Mouse (Mus musculus) ES-E14 (cell line): ENCODE measurements around the gene Egr2. TPM values are rescaled to one million over a fixed set of nuclear protein-coding genes. Genes with fewer than 3 reads are reported as not detected.

ENCODE experiments used
- DNase-seq: peaks from one replicate; pipeline ENCODE4 v3.0.0-alpha.2; 2013; ENCODE audit warnings: low read depth, low spot score
- H3K27ac ChIP-seq: 2 replicates; pipeline ENCODE4 v1.5.1; 2012; ENCODE audit warnings: low read depth, mild to moderate bottlenecking, low read length, moderate library complexity, mixed read lengths; ENCODE audit not compliant: poor library complexity, insufficient read depth, severe bottlenecking
- H3K36me3 ChIP-seq: 2 replicates; pipeline ENCODE4 v1.6.1; 2012; ENCODE audit warnings: mild to moderate bottlenecking, low read length, moderate library complexity, mixed read lengths; ENCODE audit not compliant: control insufficient read depth, poor library complexity, insufficient read depth, severe bottlenecking
- H3K4me1 ChIP-seq, 2 experiments: fragments of 150-350 bp in 1 of 2; sonication (generic) in 1 of 2; 2 replicates each; pipeline ENCODE4 v1.6.1; 2012; ENCODE audit warnings: low read length in 2 of 2, mild to moderate bottlenecking in 1 of 2, mixed read lengths in 1 of 2; ENCODE audit not compliant: control insufficient read depth in 2 of 2, insufficient read depth in 2 of 2, poor library complexity in 1 of 2
- H3K4me3 ChIP-seq, 2 experiments: fragments of 150-350 bp in 1 of 2; sonication (generic) in 1 of 2; 2 replicates each; pipeline ENCODE4 v1.5.1; 2012; ENCODE audit warnings: low read length in 2 of 2, low read depth in 1 of 2, mild to moderate bottlenecking in 1 of 2, mixed read lengths in 1 of 2; ENCODE audit not compliant: insufficient read depth in 1 of 2, poor library complexity in 1 of 2, severe bottlenecking in 1 of 2
- H3K9ac ChIP-seq: 2 replicates; pipeline ENCODE4 v1.6.1; 2012; ENCODE audit warnings: low read depth, mild to moderate bottlenecking, low read length, mixed read lengths; ENCODE audit not compliant: poor library complexity, insufficient read depth, severe bottlenecking
- H3K9me3 ChIP-seq: fragments of 150-350 bp; sonication (generic); 2 replicates; pipeline ENCODE4 v1.6.1; 2012; ENCODE audit warnings: low read depth, mild to moderate bottlenecking, low read length; ENCODE audit not compliant: control insufficient read depth, insufficient read depth
- CHD2 ChIP-seq: IDR thresholded peaks from 2 replicates; pipeline ENCODE4 v1.6.1; 2014; ENCODE audit warnings: mild to moderate bottlenecking, low read depth, low read length, inconsistent platforms
- HCFC1 ChIP-seq: IDR thresholded peaks from 2 replicates; pipeline ENCODE4 v1.6.1; 2012; ENCODE audit warnings: low read length, inconsistent platforms, borderline replicate concordance; ENCODE audit not compliant: insufficient read depth
- MAFK ChIP-seq: IDR thresholded peaks from 2 replicates; pipeline ENCODE4 v1.6.1; 2014; ENCODE audit warnings: mild to moderate bottlenecking, low read depth, low read length, inconsistent platforms; ENCODE audit not compliant: insufficient read depth
- ZC3H11A ChIP-seq: IDR thresholded peaks from 2 replicates; pipeline ENCODE4 v1.6.1; 2012; ENCODE audit warnings: low read depth, mild to moderate bottlenecking, inconsistent platforms, low read length, borderline replicate concordance
- ZNF384 ChIP-seq: IDR thresholded peaks from 2 replicates; pipeline ENCODE4 v1.6.1; 2012; ENCODE audit warnings: low read depth, low read length, inconsistent platforms
- in situ Hi-C, 2 experiments: fragments of 600-800 bp; cut with MboI; formaldehyde crosslinking; loops; one replicate each; pipeline ENCODE4 v1.15.1; 2025; ENCODE audit warnings: low sequenced_read_pairs in 2 of 2, inconsistent platforms in 1 of 2; ENCODE audit not compliant: unreplicated experiment in 2 of 2
- total RNA-seq: library from RNA; depleted of rRNA; stranded (reverse); fragments of 300-350 nt; gene quantifications from 2 replicates; pipeline ENCODE4 v1.2.3, GENCODE M21; 2012

The Egr2 gene
- total RNA-seq, 1 experiment, result 0.18 TPM

DNA sequence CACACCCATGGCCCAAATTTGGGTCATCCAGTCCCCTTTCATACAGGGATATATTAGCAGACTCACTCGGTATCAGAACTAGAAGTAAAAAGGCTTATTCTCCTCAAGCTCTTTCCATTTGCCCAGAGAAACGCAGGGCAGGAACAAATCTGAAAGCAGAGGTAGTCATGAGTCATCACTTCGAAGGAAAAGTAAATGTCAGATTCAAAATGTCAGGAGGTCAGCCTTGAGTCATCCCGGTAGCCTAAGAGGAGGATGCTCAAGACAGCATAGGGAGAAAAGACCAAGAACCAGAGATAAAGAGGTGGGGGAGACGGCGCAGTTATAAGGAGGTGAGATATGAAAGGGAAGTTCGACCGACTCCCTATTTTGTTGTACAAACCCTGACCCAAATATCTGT, 41.7 kb upstream of the Egr2 start:
- H3K27ac ChIP-seq, result no peak overlapping the region
- H3K9me3 ChIP-seq, result no peaks in the 10 kb centered on the region
- in situ Hi-C loops, result no loop called here
- H3K9ac ChIP-seq, result no peak overlapping the region
- no peak for TF ChIP-seq CHD2
- no peak for TF ChIP-seq MAFK
- no peak for TF ChIP-seq HCFC1
- no peak for TF ChIP-seq ZC3H11A
- TF ChIP-seq ZNF384, result no peak
- no peaks in the 10 kb centered on the region for H3K4me1 ChIP-seq
- no peak for DNase-seq
- H3K4me3 ChIP-seq, result no peak overlapping the region
- H3K36me3 ChIP-seq, result no peaks in the 10 kb centered on the region

DNA sequence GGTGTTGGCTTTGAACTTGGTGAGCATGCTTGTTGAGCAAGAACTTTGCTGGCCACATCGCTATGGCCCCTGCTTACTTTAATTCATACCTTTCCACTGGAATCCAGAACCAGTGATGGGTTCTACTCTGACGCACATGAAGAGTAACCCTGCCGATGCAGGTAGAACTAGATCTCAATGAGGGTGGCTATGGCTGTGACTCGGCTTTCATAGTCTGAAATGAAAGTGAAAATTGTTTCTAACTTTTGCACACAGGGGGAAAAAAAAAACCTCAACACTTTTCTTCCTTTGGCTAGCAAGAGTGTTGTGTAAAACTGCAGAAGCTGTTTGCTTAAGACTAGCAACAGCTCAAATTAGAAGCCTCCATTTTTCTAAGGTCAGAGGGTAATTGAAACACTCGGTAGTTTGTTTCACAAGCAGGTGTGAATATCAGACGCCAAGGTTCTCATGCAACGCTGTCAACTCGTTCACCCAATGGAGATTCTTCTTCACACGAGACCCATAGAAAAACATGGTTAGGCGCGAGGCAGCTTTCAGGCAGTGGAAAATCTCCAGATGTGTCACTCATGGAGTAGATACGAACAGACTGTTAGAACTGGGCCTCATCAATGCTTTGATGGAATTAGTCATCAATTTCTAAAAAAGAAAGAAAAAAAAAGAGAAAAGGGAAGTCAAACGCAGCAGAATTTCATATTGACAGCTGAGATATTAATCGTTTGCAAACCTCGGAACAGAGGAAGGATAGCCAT, 38.0 kb upstream of the Egr2 start:
- TF ChIP-seq HCFC1 (no peak), CHD2 (no peak), MAFK (no peak), ZNF384 (no peak), ZC3H11A (no peak)
- Histone ChIP-seq H3K4me3 (no peak overlapping the region), H3K4me1 (no peaks in the 10 kb centered on the region), H3K9ac (no peak overlapping the region), H3K9me3 (no peaks in the 10 kb centered on the region), H3K36me3 (no peaks in the 10 kb centered on the region), H3K27ac (no peak overlapping the region)
- no peak for DNase-seq
- in situ Hi-C loops, result no loop called here

- no peaks in the 10 kb centered on the region for H3K9me3 ChIP-seq
- H3K4me1 ChIP-seq, result no peaks in the 10 kb centered on the region
- in situ Hi-C loops, result no loop called here
- DNase-seq, result no peak
- no peak overlapping the region for H3K4me3 ChIP-seq
- H3K9ac ChIP-seq, result no peak overlapping the region
- TF ChIP-seq MAFK, result no peak
- TF ChIP-seq HCFC1, result no peak
- TF ChIP-seq ZNF384, result no peak
- no peak for TF ChIP-seq CHD2
- no peak for TF ChIP-seq ZC3H11A
- H3K27ac ChIP-seq, result no peak overlapping the region
- H3K36me3 ChIP-seq, result no peaks in the 10 kb centered on the region
These were observed 37.3 kb upstream of the Egr2 start for GRCm38 (mm10) chr10:67497951-67498350.

- Histone ChIP-seq H3K9ac (no peak overlapping the region), H3K4me1 (no peaks in the 10 kb centered on the region), H3K9me3 (no peaks in the 10 kb centered on the region), H3K36me3 (no peaks in the 10 kb centered on the region), H3K27ac (no peak overlapping the region), H3K4me3 (no peak overlapping the region)
- no peak for DNase-seq
- no peak for TF ChIP-seq CHD2
- TF ChIP-seq HCFC1, result no peak
- TF ChIP-seq ZC3H11A, result no peak
- TF ChIP-seq MAFK, result no peak
- in situ Hi-C loops, result no loop called here
These were observed 31.8 kb upstream of the Egr2 start for GRCm38 (mm10) chr10:67503320-67503995.
